Mouse (Mus musculus) heart, postnatal 4 days (tissue): ENCODE data around the gene Fanca. TPM values are rescaled to one million over a fixed set of nuclear protein-coding genes. Genes with fewer than 3 reads are reported as not detected.

Experiments
- DNase-seq: peaks from one replicate; pipeline ENCODE4 v3.0.0; 2021
- total RNA-seq, 2 experiments: library from RNA; stranded (reverse); gene quantifications; 2 replicates each; pipeline ENCODE4 v1.2.3; 2021

Gene Fanca
- 10 to 100 TPM; 16.7 to 22.9 TPM for total RNA-seq

- DNase-seq: peak; percentile 95
Measured at GRCm38 (mm10) chr8:123318467-123318911, at the start of gene Fanca. Gene Fanca, minus strand, starts transcription at chr8:123318576.

DNA sequence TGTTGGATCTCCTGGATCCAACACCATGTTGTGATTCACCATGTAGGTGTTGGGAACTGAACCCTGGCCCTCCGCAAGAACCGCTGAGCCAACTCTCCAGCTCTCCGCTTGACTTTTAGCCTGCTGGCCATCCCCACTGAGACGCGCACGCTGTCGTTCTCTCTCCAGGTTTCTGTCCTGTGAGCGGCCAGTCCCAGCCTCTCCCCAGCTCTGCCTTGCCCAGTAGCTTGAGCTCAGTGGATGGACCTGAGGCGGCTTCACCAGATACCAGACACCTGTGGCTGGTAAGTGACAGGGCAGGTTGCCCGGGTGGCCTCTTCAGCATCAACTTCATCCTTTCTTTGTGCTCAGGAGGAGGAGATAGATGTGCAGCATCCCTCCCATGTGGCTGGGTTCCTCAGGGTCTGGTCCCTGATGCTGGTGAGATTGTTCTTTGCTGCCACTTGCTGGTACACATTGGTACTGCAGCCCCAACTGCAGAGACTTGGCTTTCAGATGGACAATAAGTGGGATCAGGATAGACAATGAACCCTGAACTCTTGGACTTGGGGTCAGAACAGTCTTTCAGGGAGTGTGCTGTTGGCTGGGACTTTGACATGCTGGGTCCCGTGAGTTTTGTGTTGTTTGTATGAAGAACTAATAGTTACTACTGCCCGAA lies 42.8 kb upstream of the Fanca start:
- peak; percentile 85 for DNase-seq

- no peak for DNase-seq
Measured at GRCm38 (mm10) chr8:123353216-123353615, 34.8 kb upstream of the Fanca start.

DNA sequence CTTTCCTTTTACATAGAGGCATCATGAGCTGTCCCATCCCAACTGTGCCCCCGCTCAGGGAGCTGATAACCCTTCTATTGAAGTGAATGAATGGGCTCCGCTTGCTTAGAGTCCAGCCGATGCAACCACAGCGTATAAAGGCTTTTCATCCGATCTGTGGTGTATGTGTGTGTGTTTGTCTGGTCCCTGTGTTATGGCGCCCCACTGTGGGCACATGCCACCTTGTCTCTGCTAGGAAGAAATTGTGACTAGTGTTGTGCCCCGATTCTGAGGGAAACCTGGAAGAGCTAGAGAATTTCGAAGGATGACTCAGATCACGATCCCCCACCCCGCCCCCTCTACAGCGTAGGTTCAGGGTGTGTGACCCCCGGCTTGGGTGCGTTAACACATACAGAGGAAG lies 34.4 kb upstream of the Fanca start:
- peak; percentile 66 for DNase-seq

- DNase-seq: no peak
Measured at GRCm38 (mm10) chr8:123352118-123352517, 33.7 kb upstream of the Fanca start.

GRCm38 (mm10) chr8:123349073-123349472 lies 30.7 kb upstream of the Fanca start:
- no peak for DNase-seq

DNA sequence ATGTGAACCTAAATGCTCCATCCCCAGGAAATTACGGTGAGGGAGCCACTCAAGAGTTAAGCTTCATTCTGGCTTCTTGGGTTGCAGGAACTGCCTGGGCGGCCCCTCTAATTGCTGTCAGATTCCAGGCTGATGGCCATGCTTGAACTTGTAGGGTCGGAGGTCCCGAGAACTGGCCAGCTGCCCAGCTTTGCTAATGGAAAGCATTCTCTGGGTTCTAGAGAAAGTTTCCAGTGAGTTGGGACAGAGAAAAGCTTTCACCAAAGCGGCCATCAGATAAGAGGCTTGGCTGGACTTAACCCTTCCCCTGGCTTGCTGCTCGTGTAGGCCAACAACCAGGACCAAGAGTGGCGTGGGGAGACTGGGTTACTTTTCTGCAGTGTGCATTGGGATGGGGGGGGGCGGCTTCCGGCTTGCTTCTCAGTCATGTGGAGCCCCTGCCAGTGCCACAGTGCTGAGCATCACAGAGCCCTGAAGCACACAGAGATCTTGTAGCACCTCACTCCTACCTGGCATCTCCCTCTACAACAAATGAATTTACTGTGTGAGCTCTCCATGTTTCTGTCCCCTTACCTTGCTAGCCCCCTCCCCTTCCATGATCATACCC lies 30.0 kb upstream of the Fanca start:
- DNase-seq: peak; percentile 87

DNA sequence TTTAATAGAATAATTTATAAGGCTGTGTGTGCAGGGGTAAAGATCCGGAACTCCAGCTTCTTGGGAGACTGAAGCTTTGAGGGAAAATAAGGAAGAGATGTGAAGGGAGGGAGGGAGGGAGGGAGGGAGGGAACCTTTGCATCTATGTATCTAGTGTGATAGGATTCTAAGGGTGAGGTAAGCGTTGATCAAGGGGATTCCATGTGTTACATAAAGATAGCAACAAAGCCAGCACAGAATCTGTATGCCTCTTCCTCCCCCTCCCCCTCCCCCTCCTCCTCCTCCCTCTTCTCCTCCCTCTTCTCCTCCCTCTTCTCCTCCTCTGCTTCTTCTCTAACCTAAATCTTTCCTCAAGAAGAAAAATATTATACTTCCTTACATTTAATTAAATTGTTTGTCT lies 28.9 kb upstream of the Fanca start:
- no peak for DNase-seq

DNA sequence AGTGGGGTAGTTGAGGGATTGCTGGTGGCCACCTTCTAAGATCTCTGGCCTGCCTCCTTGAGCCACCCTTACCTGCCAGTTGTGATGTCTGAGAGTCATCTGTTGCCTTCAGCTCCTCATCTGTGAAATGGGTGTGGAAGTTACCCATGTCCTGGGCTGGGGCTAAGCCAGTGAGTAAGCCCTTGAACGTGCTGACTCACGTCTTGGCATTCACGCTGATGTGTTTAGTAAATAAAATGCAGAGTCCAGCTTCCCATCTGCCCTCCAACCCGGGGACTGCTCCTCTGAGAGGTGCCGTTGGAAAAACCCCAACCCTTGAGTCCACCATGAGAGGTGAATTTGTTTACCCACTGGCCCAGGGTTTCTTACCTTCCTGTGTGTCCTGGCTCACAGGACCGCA lies 27.5 kb upstream of the Fanca start:
- no peak for DNase-seq

DNA sequence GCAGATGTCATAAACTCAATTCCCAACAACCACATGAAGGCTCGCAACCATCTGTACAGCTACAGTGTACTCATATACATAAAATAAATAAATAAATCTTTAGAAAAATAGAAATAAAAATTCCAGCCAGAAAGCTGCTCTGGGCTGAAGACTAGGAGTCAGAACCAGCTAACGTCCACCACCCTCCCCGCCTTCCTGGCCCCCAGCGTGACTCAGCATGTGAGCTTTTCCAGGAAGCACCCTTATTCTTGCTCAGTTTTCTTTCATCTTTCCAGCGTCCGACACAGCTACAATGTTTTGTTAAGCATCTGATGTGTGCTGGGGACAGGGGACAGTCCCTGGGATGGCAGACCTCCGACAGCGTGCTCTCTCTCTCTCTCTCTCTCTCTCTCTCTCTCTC lies 26.8 kb upstream of the Fanca start:
- no peak for DNase-seq

GRCm38 (mm10) chr8:123343422-123343821 lies 25.0 kb upstream of the Fanca start:
- DNase-seq: no peak

GRCm38 (mm10) chr8:123342911-123343310 lies 24.5 kb upstream of the Fanca start:
- DNase-seq: no peak

DNA sequence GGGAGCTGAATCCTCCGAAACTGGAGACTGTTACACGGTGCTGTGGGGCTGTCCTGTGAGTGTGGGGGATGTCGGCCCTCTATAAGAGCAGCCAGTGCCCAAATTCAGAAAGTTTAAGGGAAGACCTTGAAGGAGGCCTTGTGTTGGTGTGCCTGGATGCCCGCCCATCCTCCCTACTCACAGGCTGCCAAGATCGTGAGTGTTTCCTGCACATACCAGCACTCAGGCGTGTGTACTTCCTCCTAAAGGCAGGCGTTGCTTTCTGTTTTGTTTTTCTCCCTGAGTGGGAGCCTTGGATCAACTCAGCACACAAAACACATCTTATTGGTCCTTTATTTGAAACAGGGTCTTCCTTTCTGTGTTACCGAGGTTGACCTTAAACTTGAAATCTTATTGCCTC lies 23.9 kb upstream of the Fanca start:
- no peak for DNase-seq

- no peak for DNase-seq
Measured at GRCm38 (mm10) chr8:123341040-123342015, 23.0 kb upstream of the Fanca start.

DNA sequence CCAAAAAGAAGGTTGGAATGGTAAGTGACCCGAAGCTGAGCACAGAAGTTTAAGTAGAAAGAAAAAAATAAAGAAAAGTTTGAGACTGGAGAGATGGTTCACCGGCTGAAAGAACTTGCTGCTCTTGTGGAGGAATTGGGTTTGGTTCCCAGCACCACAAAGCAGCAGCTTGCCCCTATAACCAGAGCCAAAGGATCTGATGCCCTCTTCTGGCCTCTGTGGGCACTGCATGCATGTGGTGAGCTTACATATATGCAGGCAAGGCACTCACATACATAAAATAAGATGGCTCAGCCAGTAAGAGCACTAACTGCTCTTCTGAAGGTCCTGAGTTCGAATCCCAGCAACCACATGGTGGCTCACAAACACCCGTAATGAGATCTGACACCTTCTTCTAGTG lies 21.7 kb upstream of the Fanca start:
- no peak for DNase-seq

DNA sequence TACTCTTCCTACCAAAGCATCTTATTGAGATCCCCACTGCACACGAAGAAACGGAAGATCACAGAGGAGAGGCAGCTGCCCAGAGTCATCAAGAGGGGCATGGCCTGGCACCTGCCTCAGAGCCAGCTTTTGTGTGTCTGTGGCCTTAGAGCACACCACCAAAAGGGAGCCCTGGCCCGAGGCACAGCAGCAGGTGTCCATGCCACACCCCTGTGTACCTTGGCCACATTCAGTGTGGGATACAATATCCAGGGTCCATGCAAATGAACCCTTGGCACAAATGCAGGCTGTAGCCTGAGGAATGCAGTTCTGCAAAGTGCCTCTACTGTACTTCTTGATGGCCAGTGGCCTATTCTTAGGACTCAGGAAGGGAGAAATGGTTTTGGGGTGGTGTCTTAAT lies 19.1 kb upstream of the Fanca start:
- no peak for DNase-seq

DNA sequence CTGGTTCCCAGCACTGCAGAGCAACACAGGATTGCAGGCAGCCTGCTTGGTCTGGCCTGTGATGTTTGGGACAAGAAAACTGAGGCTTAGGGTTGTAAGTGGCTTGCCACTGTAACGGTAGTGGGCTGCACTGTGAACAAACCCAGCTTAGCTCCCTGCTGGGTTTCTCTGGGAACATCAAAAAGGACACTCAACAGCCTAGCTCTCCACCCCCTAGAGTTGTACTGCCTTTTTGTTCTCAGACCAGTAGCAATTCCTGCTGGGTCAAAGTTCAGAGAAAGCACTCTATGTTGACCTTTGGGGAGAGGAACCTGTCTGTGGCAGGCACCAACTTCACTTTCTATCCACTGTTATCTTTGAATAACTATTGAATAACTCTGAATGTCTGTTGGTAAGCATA lies 16.1 kb upstream of the Fanca start:
- no peak for DNase-seq

- no peak for DNase-seq
Measured at GRCm38 (mm10) chr8:123333864-123334263, 15.5 kb upstream of the Fanca start.

- DNase-seq: no peak
Measured at GRCm38 (mm10) chr8:123333091-123333587, 14.8 kb upstream of the Fanca start.

- peak; percentile 88 for DNase-seq
Measured at GRCm38 (mm10) chr8:123332262-123333090, 14.1 kb upstream of the Fanca start, which contains the start of gene Spire2. Gene Spire2, plus strand, starts transcription at chr8:123332713.

- DNase-seq: no peak
Measured at GRCm38 (mm10) chr8:123331810-123332209, 13.4 kb upstream of the Fanca start.

- no peak for DNase-seq
Measured at GRCm38 (mm10) chr8:123331301-123331700, 12.9 kb upstream of the Fanca start.
